Mouse (Mus musculus) CH12.LX (cell line): ENCODE measurements around the gene 4931406P16Rik. TPM values are rescaled to one million over a fixed set of nuclear protein-coding genes. Genes with fewer than 3 reads are reported as not detected.

ENCODE experiments used
- DNase-seq: peaks from one replicate; pipeline ENCODE4 v3.0.0-alpha.2; 2013; ENCODE audit errors: extremely low read depth
- H3K27ac ChIP-seq: 2 replicates; pipeline ENCODE4 v1.5.1; 2012; ENCODE audit warnings: low read depth, mild to moderate bottlenecking, control low read depth, moderate library complexity; ENCODE audit not compliant: insufficient read depth
- H3K27me3 ChIP-seq: replicated peaks from 2 replicates; pipeline ENCODE3; 2012; ENCODE audit warnings: inconsistent platforms
- H3K36me3 ChIP-seq, 2 experiments: replicated peaks in 1 of 2; 2 replicates each; pipeline versions ENCODE3 to v1.6.1; 2012; ENCODE audit warnings: inconsistent platforms in 1 of 2, low read length in 1 of 2, mild to moderate bottlenecking in 1 of 2, mixed read lengths in 1 of 2, moderate library complexity in 1 of 2; ENCODE audit not compliant: control insufficient read depth in 1 of 2, insufficient read depth in 1 of 2
- H3K4me1 ChIP-seq, 2 experiments: 2 replicates each; pipeline ENCODE4 v1.6.1; 2012; ENCODE audit warnings: inconsistent platforms in 1 of 2, moderate library complexity in 1 of 2; ENCODE audit not compliant: insufficient read depth in 2 of 2, control insufficient read depth in 1 of 2
- H3K4me2 ChIP-seq: 2 replicates; pipeline ENCODE4 v1.6.1; 2012; ENCODE audit warnings: low read depth, mild to moderate bottlenecking, control low read depth; ENCODE audit not compliant: poor library complexity, insufficient read depth, severe bottlenecking
- H3K4me3 ChIP-seq, 3 experiments: fragments of 150-350 bp in 1 of 3; sonication (generic) in 1 of 3; replicated peaks in 1 of 3; 2 replicates each; pipeline versions ENCODE3 to v1.5.1; 2011 to 2012; ENCODE audit warnings: low read depth in 2 of 3, low read length in 2 of 3, mild to moderate bottlenecking in 2 of 3, moderate library complexity in 2 of 3, control low read depth in 1 of 3, improper control_type of control experiment in 1 of 3, inconsistent platforms in 1 of 3, mixed read lengths in 1 of 3; ENCODE audit not compliant: poor library complexity in 1 of 3
- H3K79me2 ChIP-seq: replicated peaks from 2 replicates; pipeline ENCODE4 v1.6.1; 2012; ENCODE audit warnings: mild to moderate bottlenecking, moderate library complexity; ENCODE audit not compliant: control insufficient read depth, poor library complexity, insufficient read depth, severe bottlenecking; ENCODE audit errors: extremely low read depth
- H3K9ac ChIP-seq: 2 replicates; pipeline ENCODE4 v1.6.1; 2012; ENCODE audit warnings: low read depth, mild to moderate bottlenecking, control low read depth, moderate library complexity; ENCODE audit not compliant: insufficient read depth
- H3K9me3 ChIP-seq: replicated peaks from 2 replicates; pipeline ENCODE3; 2012; ENCODE audit warnings: low read length, inconsistent platforms, mixed read lengths
- BHLHE40 ChIP-seq: IDR thresholded peaks from 2 replicates; pipeline ENCODE4 v1.6.1; 2011; ENCODE audit warnings: mild to moderate bottlenecking, low read depth, low read length, improper control_type of control experiment
- CHD1 ChIP-seq: IDR thresholded peaks from 2 replicates; pipeline ENCODE4 v1.6.1; 2012; ENCODE audit warnings: low read depth, low read length, improper control_type of control experiment, inconsistent platforms
- CHD2 ChIP-seq: IDR thresholded peaks from 2 replicates; pipeline ENCODE4 v1.6.1; 2011; ENCODE audit warnings: low read length, improper control_type of control experiment
- ELF1 ChIP-seq: IDR thresholded peaks from 2 replicates; pipeline ENCODE4 v1.6.1; 2014; ENCODE audit warnings: low read depth, mild to moderate bottlenecking, inconsistent platforms, low read length, improper control_type of control experiment
- EP300 ChIP-seq: IDR thresholded peaks from 2 replicates; pipeline ENCODE4 v1.6.1; 2011; ENCODE audit warnings: low read length, improper control_type of control experiment
- HCFC1 ChIP-seq: IDR thresholded peaks from 2 replicates; pipeline ENCODE4 v1.6.1; 2012; ENCODE audit warnings: low read depth, mild to moderate bottlenecking, inconsistent platforms, low read length, improper control_type of control experiment
- KAT2A ChIP-seq: IDR thresholded peaks from 2 replicates; pipeline ENCODE4 v1.6.1; 2012; ENCODE audit warnings: low read length, improper control_type of control experiment, inconsistent platforms; ENCODE audit not compliant: insufficient replicate concordance
- MAFK ChIP-seq: IDR thresholded peaks from 2 replicates; pipeline ENCODE4 v1.6.1; 2011; ENCODE audit warnings: low read length, improper control_type of control experiment; ENCODE audit not compliant: insufficient replicate concordance
- MAX ChIP-seq: IDR thresholded peaks from 2 replicates; pipeline ENCODE4 v1.6.1; 2011; ENCODE audit warnings: low read length, improper control_type of control experiment
- MEF2A ChIP-seq: IDR thresholded peaks from 2 replicates; pipeline ENCODE4 v1.6.1; 2014; ENCODE audit warnings: low read depth, mild to moderate bottlenecking, inconsistent platforms, low read length, improper control_type of control experiment, borderline replicate concordance
- MXI1 ChIP-seq: IDR thresholded peaks from 2 replicates; pipeline ENCODE4 v1.6.1; 2011; ENCODE audit warnings: mild to moderate bottlenecking, low read depth, low read length, improper control_type of control experiment
- MYC ChIP-seq: IDR thresholded peaks from 2 replicates; pipeline ENCODE4 v1.6.1; 2011; ENCODE audit warnings: low read depth, mild to moderate bottlenecking, improper control_type of control experiment, low read length
- NELFE ChIP-seq: IDR thresholded peaks from 2 replicates; pipeline ENCODE4 v1.6.1; 2011; ENCODE audit warnings: low read depth, low read length, improper control_type of control experiment
- NRF1 ChIP-seq: IDR thresholded peaks from 2 replicates; pipeline ENCODE4 v1.6.1; 2014; ENCODE audit warnings: low read depth, mild to moderate bottlenecking, inconsistent platforms, low read length, improper control_type of control experiment, moderate library complexity
- RAD21 ChIP-seq: IDR thresholded peaks from 2 replicates; pipeline ENCODE4 v1.6.1; 2011; ENCODE audit warnings: low read depth, mild to moderate bottlenecking, low read length, improper control_type of control experiment, moderate library complexity
- TBP ChIP-seq: conservative IDR thresholded peaks from 2 replicates; pipeline ENCODE4 v1.6.1; 2011; ENCODE audit warnings: low read depth, low read length, improper control_type of control experiment
- UBTF ChIP-seq: IDR thresholded peaks from 2 replicates; pipeline ENCODE4 v1.6.1; 2012; ENCODE audit warnings: low read depth, mild to moderate bottlenecking, inconsistent platforms, low read length, improper control_type of control experiment, moderate library complexity
- USF2 ChIP-seq: conservative IDR thresholded peaks from 2 replicates; pipeline ENCODE4 v1.6.1; 2011; ENCODE audit warnings: low read depth, low read length, improper control_type of control experiment
- ZC3H11A ChIP-seq: IDR thresholded peaks from 2 replicates; pipeline ENCODE4 v1.6.1; 2012; ENCODE audit warnings: low read depth, mild to moderate bottlenecking, inconsistent platforms, low read length, improper control_type of control experiment
- ZNF384 ChIP-seq: IDR thresholded peaks from 2 replicates; pipeline ENCODE4 v1.6.1; 2012; ENCODE audit warnings: low read depth, low read length, improper control_type of control experiment, inconsistent platforms
- dilution Hi-C: fragments of 300-500 bp; cut with MboI; formaldehyde crosslinking; loops from 2 replicates; pipeline ENCODE4 v1.14.3; 2020; ENCODE audit warnings: low sequenced_read_pairs; ENCODE audit not compliant: extremely low pct_unique_long_range_greater_than_20kb, extremely low pct_ligation_motif_present
- in situ Hi-C: fragments of 300-500 bp; cut with MboI; formaldehyde crosslinking; loops from 3 replicates; pipeline ENCODE4 v1.14.3; 2019; ENCODE audit warnings: low sequenced_read_pairs, low pct_ligation_motif_present, low pct_unique_long_range_greater_than_20kb, mixed read lengths
- polyA plus RNA-seq: library from polyadenylated mRNA; unstranded; fragments of >175 nt; gene quantifications from 2 replicates; pipeline ENCODE4 v1.2.1, GENCODE M21; 2012; ENCODE audit warnings: low read depth; ENCODE audit not compliant: insufficient read length
- total RNA-seq, 2 experiments: library from RNA; depleted of rRNA; stranded (reverse); fragments of 300-350 nt in 1 of 2; fragments of >200 nt in 1 of 2; gene quantifications; 2 replicates each; pipeline ENCODE4 v1.2.3; 2012 to 2014

The 4931406P16Rik gene
- total and polyA plus RNA-seq, 3 experiments, result 10.0 to 15.6 (median 11.7) TPM

GRCm38 (mm10) chr7:34347041-34347440, 33.7 kb upstream of the 4931406P16Rik start:
- no peaks in the 10 kb centered on the region for H3K9me3 ChIP-seq
- TF ChIP-seq KAT2A, result no peak
- TF ChIP-seq MXI1, result no peak
- no peak for TF ChIP-seq ZC3H11A
- TF ChIP-seq TBP, result no peak
- no peak for TF ChIP-seq MAX
- TF ChIP-seq UBTF, result no peak
- TF ChIP-seq NELFE, result no peak
- no peak for TF ChIP-seq BHLHE40
- TF ChIP-seq NRF1, result no peak
- no peak for TF ChIP-seq EP300
- no peak for TF ChIP-seq ELF1
- no peak for TF ChIP-seq ZNF384
- TF ChIP-seq RAD21, result no peak
- TF ChIP-seq MEF2A, result no peak
- no peak for TF ChIP-seq CHD1
- TF ChIP-seq USF2, result no peak
- no peak for TF ChIP-seq HCFC1
- TF ChIP-seq, all 38 proteins: peak for 0
- in situ Hi-C loops, result loop anchor here (10.0 kb wide), 1 partner anchor 92 kb away; the partner anchor contains the start of gene Gm6096
- Histone ChIP-seq H3K27me3 (no peaks in the 10 kb centered on the region), H3K4me1 (peaks cover 10 to 24% of the 10 kb centered on the region in 2 experiments; a peak in 3 of 4 replicates), H3K79me2 (peaks cover 5% of the 10 kb centered on the region; the same call in 1 of the 2 replicates), H3K4me3 (no peak overlapping the region), H3K36me3 (peaks cover 75 to 95% of the 10 kb centered on the region in 2 experiments), H3K4me2 (no peak overlapping the region), H3K9ac (no peak overlapping the region), H3K27ac (no peak overlapping the region)
- DNase-seq, result no peak
- dilution Hi-C loops, result no loop called here

- dilution Hi-C loops (no loop called here), in situ Hi-C loops (loop anchor here (10.0 kb wide), 1 partner anchor 92 kb away; the partner anchor contains the start of gene Gm6096)
- H3K4me2 ChIP-seq, result no peak overlapping the region
- H3K36me3 ChIP-seq, result peaks cover 76 to 97% of the 10 kb centered on the region in 2 experiments
- peaks cover 10 to 24% of the 10 kb centered on the region in 2 experiments; a peak in 3 of 4 replicates for H3K4me1 ChIP-seq
- peaks cover under 1% of the 10 kb centered on the region; the same call in 1 of the 2 replicates for H3K79me2 ChIP-seq
- H3K9ac ChIP-seq, result no peak overlapping the region
- no peaks in the 10 kb centered on the region for H3K27me3 ChIP-seq
- no peak overlapping the region for H3K4me3 ChIP-seq
- no peaks in the 10 kb centered on the region for H3K9me3 ChIP-seq
- DNase-seq, result no peak
- TF ChIP-seq CHD2, result no peak
- TF ChIP-seq MYC, result no peak
- TF ChIP-seq ELF1, result no peak
- TF ChIP-seq MAFK, result no peak
- no peak for TF ChIP-seq EP300
- no peak for TF ChIP-seq ZNF384
- TF ChIP-seq RAD21, result no peak
- TF ChIP-seq NELFE, result no peak
- TF ChIP-seq, all 38 proteins: peak for 0
- H3K27ac ChIP-seq, result no peak overlapping the region
Measured at GRCm38 (mm10) chr7:34346505-34346904, 33.2 kb upstream of the 4931406P16Rik start.
